Mouse (Mus musculus): ENCODE results near the gene Lrrn4cl.
"Not testable (repeated sequence)": the region's sequence is repeated elsewhere in the genome, so short reads cannot be mapped to it uniquely, and the experiment has no call there.

The Lrrn4cl gene

GRCm38 (mm10) chr19:8838041-8838730, 12.4 kb upstream of the Lrrn4cl start:
- peak; percentile 27 to 66 for DNase-seq (ENCODE audit: low spot score in 2 of 2)

DNA sequence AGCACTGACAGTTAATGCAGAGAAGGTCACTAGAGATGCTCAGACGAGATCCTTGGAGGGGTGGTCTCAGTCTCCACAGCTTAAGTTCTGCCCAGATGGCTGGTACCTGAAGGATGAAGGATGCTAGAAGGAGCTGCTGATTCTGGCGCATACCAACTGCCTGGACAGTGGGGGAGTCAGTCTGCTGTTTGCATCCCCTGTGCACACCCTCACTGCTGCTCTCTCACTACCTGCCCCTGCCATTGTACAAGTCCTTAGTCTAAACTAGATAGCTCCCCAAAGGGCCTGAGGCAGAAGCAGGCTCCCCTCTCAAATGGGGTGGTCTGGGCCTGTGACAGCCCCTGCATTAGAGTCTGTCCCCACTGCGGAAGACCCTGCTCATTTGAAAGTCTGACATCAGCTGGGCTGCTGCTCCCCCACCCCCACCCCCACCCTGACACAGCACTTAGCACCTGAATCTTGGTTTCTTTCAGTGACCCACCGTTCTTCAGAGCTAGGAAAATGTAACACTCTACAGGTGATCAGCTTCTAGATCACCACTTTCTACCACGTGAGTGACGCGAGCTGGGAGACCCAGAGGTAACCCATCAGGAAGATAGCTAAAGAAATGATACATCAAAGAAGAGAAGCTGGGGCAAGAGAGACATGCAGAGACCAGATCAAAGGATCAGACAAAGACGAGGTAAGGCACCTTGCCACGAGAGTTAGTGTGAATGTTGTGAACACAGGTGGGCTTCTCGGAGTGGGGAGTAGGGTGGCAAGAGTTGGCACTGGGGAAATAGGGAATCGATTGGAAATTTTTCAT, 11.3 kb upstream of the Lrrn4cl start, which contains the start of gene Gng3:
TSS of gene Gng3 (minus strand) at position 92 of the 805 bp plus-strand sequence.
- DNase-seq (ENCODE audit: low spot score in 2 of 2), result peak in 1 of 2 experiments; percentile 64

GRCm38 (mm10) chr19:8839908-8840791, 10.4 kb upstream of the Lrrn4cl start:
- peak; percentile 79 to 88 for DNase-seq (ENCODE audit: low spot score in 2 of 2)

- DNase-seq (ENCODE audit: low spot score in 2 of 2), result no peak
Observed at GRCm38 (mm10) chr19:8841012-8841411, 9.6 kb upstream of the Lrrn4cl start.

DNA sequence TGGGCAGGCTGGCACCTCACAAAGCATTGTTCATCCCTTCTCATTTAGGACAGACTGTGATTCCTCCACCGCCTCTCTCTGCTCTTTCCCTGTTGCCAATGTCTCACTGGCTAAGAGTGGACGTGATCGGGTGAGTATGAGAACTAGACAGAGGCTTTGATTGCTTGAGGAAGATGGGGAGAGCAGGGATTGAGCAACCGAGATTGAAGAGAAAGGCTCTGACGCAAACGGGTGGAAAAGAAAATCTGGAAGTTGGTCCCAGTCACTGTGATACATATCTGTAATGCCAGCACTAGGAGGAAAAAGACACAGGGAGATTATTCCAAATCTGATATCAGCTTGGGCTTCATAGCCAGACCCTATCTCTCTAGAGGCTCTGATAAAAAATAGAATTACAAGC, 7.6 kb upstream of the Lrrn4cl start:
- DNase-seq (ENCODE audit: low spot score in 2 of 2), result no peak

GRCm38 (mm10) chr19:8844371-8845129, 6.0 kb upstream of the Lrrn4cl start:
- DNase-seq (ENCODE audit: low spot score in 2 of 2), result peak; percentile 76 to 92

DNA sequence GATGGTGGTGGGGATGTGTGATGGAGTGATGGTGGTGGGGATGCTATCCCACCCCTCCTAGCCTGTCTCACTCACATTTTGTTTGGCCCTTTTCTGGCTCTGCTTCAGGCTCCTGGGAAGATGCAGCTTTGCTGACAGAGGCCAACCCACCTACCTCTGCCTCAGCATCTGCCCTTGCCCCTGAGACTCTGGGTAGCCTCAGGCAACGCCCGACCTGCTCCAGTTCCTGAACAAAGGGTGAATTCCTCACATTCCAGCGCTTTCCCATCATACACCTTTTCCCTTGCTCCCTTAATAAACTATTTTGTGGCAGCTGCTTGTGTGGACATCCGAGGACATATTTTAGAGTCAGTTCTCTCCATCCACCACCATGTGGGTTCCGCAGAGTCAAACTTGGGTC, 2.2 kb upstream of the Lrrn4cl start:
- DNase-seq (ENCODE audit: low spot score in 2 of 2), result no peak

GRCm38 (mm10) chr19:8851639-8852038, 1.1 kb downstream of the Lrrn4cl start:
- no peak for DNase-seq (ENCODE audit: low spot score in 2 of 2)

DNA sequence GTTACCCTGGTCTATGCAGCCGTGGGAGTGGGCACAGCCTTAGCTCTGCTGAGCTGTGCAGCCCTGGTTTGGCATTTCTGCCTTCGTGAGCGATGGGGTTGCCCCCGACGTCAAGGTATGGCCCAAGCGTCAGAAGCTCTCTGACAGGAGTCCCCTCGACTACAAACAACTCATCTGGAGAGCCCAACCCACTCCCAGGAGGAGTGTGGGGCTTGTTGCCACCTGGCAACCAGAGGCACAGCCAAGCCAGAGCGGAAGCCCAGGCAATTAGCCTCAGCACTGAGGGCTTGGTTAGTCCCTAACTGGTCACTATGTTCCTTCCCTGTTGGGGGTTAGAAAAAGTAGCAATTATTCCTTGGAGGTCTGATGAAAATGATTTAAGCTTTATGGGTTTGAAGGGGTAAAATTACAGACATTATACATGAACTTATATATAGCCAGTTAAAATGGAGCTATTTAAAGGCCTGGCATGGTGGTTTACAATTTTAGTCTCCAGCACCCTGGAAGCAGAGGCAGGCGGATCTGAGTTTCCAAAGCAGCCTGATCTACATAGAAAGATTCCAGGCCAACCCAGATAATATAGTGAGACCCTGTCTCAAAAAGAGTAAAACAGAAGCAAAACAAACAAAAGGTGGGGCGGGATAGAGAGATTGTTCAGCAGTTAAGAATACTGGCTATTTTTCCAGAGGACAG, 1.8 kb downstream of the Lrrn4cl start:
- no peak for DNase-seq (ENCODE audit: low spot score in 2 of 2)

DNA sequence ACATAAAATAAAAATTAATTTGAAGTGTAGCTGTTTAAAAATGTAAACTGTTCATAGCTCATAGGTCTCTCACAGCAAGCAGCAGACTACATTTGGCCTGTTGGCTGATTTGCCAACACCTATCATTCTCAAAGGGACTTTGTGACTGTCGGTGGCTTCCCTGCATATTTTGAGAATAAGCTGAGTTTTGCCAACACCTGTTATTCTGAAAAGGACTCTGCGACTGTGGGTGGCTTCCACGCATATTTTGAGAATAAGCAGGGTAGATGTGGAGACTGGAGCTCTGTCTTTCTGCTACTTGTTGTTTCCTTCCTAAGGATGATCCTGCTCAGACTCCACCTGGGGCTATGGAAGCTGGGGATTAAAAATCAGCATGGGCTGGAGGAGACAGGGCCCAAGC, 2.5 kb downstream of the Lrrn4cl start:
- DNase-seq (ENCODE audit: low spot score in 2 of 2), result no peak

- DNase-seq (ENCODE audit: low spot score in 2 of 2), result peak in 1 of 2 experiments; percentile 42
Observed at GRCm38 (mm10) chr19:8857689-8858088, 7.1 kb downstream of the Lrrn4cl start.

GRCm38 (mm10) chr19:8859018-8859417, 8.4 kb downstream of the Lrrn4cl start:
- DNase-seq (ENCODE audit: low spot score in 2 of 2), result peak in 1 of 2 experiments; percentile 40

DNA sequence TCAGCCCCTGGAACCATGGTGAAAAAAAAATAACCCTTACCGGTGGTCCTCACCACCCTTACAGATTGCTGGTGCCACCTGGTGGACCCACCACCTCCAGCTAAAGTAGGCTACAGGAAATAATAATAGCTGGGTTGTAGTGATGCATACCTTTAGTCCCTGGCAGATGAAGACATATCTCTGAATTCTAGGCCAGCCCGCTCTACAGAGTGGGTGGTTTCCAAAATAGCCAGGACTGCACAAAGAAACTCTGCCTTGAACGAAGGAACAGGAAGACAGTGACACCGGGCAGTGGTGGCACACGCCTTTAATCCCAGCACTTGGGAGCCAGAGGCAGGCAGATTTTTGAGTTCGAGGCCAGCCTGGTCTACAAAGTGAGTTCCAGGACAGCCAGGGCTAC, 13.7 kb downstream of the Lrrn4cl start:
- DNase-seq (ENCODE audit: low spot score in 2 of 2), result no peak

- DNase-seq (ENCODE audit: low spot score in 2 of 2), result not testable (repeated sequence)
Observed at GRCm38 (mm10) chr19:8870381-8870780, 19.8 kb downstream of the Lrrn4cl start.

DNA sequence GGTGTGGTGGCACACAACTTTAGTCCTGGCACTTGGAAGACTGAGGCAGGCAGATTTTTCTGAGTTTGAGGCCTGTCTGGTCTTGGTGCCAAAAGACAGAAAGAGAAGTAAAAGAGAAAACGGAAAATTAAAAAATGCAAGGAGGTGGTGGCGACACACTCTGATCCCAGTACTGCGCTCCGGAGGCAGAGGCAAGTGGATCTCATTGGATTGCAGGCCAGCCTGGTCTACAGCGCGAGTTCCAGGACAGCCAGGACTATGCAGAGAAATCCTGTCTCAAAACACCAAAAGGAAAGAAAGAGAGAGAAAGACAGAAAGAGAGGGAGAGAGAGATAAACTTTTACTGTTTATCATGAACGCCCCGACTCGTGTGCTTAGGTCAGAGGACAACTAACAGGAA, 20.3 kb downstream of the Lrrn4cl start:
- DNase-seq (ENCODE audit: low spot score in 2 of 2), result no peak

- peak; percentile 94 to 95 for DNase-seq (ENCODE audit: low spot score in 2 of 2)
Observed at GRCm38 (mm10) chr19:8871267-8872186, 21.0 kb downstream of the Lrrn4cl start, which contains the start of gene Ubxn1. TSS of gene Ubxn1 (plus strand) at chr19:8871496.

DNA sequence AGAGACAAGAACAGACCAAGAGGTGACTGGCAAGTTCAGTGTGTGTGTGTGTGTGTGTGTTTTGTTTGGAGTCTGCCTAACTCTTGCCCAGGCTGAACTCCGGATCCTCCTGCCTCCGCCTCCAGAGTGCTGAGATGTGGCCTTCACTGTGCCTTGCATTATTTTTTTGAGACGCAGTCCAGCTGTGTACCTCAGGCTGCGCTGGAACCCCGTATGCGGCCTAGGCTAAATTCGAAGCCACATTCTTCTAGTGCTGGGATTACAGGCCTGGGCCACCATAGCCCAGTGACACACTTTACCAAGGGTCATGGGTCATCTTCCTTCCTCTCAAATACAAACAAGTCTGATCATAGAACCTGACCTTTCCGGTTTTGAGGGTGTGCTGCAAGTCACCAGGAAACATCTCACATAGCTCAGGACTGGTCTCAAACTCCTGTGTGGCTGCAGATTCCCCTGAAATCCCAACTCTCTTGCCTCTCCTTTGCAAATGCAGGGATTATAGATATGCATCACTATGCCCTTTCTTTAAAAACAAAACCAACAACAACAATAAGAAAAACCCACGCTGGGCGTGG, 21.8 kb downstream of the Lrrn4cl start:
- peak in 1 of 2 experiments; percentile 60 for DNase-seq (ENCODE audit: low spot score in 2 of 2)

DNA sequence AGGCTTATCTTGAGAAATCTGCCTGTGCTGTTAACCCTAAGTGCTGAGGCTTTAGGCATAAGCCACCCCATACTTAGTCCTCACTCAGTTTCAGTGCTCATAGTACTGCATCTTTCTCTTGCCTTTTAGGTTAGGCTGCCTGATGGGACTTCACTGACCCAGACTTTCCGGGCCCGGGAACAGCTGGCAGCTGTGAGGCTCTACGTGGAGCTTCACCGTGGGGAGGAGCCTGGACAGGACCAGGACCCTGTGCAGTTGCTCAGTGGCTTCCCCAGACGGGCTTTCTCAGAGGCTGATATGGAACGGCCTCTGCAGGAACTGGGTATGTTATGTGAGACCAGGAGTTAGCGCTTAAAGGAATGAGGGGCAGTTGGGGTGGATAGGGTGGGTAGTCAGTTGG, 24.5 kb downstream of the Lrrn4cl start:
- no peak for DNase-seq (ENCODE audit: low spot score in 2 of 2)
